Mouse (Mus musculus) heart, embryonic 16.5 days (tissue): ENCODE results near the gene Kmo. TPM values are rescaled to one million over a fixed set of nuclear protein-coding genes. Genes with fewer than 3 reads are reported as not detected.

Experiments used
- ATAC-seq: fragments of 200-750 bp; cut with Nextera tagmentation; replicated peaks from 2 replicates; pipeline ENCODE4 v1.8.0; 2017; ENCODE audit warnings: moderate number of reproducible peaks; ENCODE audit not compliant: insufficient read depth, low FRiP score; ENCODE audit errors: extremely low read depth
- H3K27ac ChIP-seq: fragments of 300-500 bp; sonication (generic); 2 replicates; pipeline ENCODE4 v1.5.1; 2014; ENCODE audit warnings: mild to moderate bottlenecking, low read length, control low read depth, moderate library complexity
- H3K27me3 ChIP-seq: fragments of 300-500 bp; sonication (generic); 2 replicates; pipeline ENCODE4 v1.6.1; 2014; ENCODE audit warnings: low read length, mixed read lengths; ENCODE audit not compliant: control insufficient read depth, insufficient read depth
- H3K36me3 ChIP-seq: fragments of 300-500 bp; sonication (generic); 2 replicates; pipeline ENCODE4 v1.6.1; 2014; ENCODE audit not compliant: control insufficient read depth, insufficient read depth
- H3K4me1 ChIP-seq: fragments of 300-500 bp; sonication (generic); 2 replicates; pipeline ENCODE4 v1.6.1; 2014; ENCODE audit warnings: low read length, mixed read lengths; ENCODE audit not compliant: control insufficient read depth, insufficient read depth
- H3K4me2 ChIP-seq: fragments of 300-500 bp; sonication (generic); 2 replicates; pipeline ENCODE4 v1.6.1; 2014; ENCODE audit warnings: low read depth, mild to moderate bottlenecking, control low read depth, low read length
- H3K4me3 ChIP-seq: fragments of 300-500 bp; sonication (generic); 2 replicates; pipeline ENCODE4 v1.5.1; 2014; ENCODE audit warnings: mild to moderate bottlenecking, control low read depth, low read length
- H3K9ac ChIP-seq: fragments of 300-500 bp; sonication (generic); 2 replicates; pipeline ENCODE4 v1.6.1; 2014; ENCODE audit warnings: low read length, control low read depth
- H3K9me3 ChIP-seq: fragments of 300-500 bp; sonication (generic); replicated peaks from 2 replicates; pipeline ENCODE4 v1.6.1; 2016; ENCODE audit warnings: low read length; ENCODE audit not compliant: control insufficient read depth
- WGBS: fragments of 180-500 bp; shearing (Covaris S2); extraction: QIAGEN DNeasy Blood & Tissue Kit; methylation state at CpG from one replicate; pipeline ENCODE4 v1.1.7; 2014; 5-methylcytosine and 5-hydroxymethylcytosine counted together
- polyA plus RNA-seq: library from polyadenylated mRNA; unstranded; fragments of >200 nt; fragmentation: Nextera tagmentation; extraction: Ambion mirVana; gene quantifications from 2 replicates; pipeline ENCODE4 v1.2.1, GENCODE M21; 2015

Kmo gene
- polyA plus RNA-seq, 1 experiment from 2014 or later, result 0.38 TPM

DNA sequence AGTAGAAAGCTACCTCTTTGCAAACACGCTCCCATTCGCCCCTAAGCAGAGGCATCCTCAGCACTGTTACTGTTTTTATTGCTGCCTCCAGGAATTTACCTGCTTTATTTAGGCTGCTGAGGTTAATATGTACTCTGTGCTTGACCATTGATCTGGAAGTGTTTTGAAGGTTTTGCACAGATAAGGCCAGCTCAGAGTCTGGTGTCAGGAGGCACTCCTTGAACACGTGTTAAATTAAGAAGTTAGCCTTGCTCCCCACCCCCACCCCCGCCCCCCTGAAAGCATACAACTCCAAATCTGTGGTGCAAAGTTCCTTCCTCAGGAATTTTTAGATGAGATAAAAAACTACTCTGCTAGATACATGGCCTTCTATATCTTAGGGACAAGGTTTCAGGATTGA lies 81.0 kb downstream of the Kmo start:
- Histone ChIP-seq H3K27me3 (no peaks in the 10 kb centered on the region), H3K9me3 (no peaks in the 10 kb centered on the region), H3K27ac (no peak overlapping the region), H3K36me3 (no peaks in the 10 kb centered on the region), H3K4me2 (no peak overlapping the region), H3K9ac (no peak overlapping the region), H3K4me1 (0 out of 2 replicates have a peak, but pooled peaks cover 2% of the 10 kb centered on the region), H3K4me3 (no peak overlapping the region)
- WGBS, result 62% methylated on average over 4 of the region's 4 CpGs
- ATAC-seq, result no peak

DNA sequence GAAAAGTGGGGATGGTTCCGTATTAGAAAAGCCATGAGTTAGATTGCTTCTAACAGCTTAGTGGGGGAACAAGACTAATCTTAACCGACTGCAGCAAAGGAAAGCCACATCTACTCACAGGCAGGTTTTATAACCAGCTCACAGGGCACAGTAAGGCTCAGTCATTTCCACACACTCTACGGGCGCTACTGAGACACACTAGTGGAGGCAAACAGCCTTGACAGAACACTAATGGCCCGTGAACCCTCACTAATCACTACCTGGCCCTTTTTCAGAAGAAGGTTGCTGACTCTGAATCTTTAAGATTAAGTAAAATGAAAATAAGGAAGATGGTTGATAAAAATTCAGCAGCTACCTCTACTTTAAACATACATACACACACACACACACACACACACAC lies 87.4 kb downstream of the Kmo start:
- ATAC-seq, result no peak
- no peak overlapping the region for H3K9ac ChIP-seq
- WGBS, result 69% methylated on average over 5 of the region's 5 CpGs
- no peak overlapping the region for H3K4me3 ChIP-seq
- H3K36me3 ChIP-seq, result no peaks in the 10 kb centered on the region
- H3K27me3 ChIP-seq, result no peaks in the 10 kb centered on the region
- no peak overlapping the region for H3K27ac ChIP-seq
- no peaks in the 10 kb centered on the region for H3K9me3 ChIP-seq
- H3K4me1 ChIP-seq, result no peaks in the 10 kb centered on the region
- no peak overlapping the region for H3K4me2 ChIP-seq

DNA sequence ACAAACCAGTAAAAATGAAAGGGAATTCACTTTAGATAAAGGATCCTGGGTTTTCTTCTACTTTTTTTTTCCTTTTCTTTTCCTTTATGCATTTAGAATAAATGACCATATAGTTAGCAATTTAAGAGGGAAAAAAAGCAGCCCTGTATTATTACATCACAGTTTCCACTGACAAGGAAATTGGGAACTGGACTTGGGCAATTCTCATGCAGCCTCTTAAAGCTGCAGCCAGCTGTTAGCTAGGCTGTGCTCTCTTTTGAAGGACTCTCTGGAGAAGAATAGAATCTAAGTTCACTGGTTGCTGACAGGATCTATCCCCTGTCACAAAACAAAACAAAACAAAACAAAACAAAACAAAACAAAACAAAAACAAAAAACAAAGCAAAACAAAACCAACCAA lies 87.8 kb downstream of the Kmo start:
- ATAC-seq, result no peak

More for the DNA sequence above, 87.8 kb downstream of the Kmo start:
- no peak overlapping the region for H3K9ac ChIP-seq
- no peaks in the 10 kb centered on the region for H3K36me3 ChIP-seq
- H3K4me2 ChIP-seq, result no peak overlapping the region
- H3K27ac ChIP-seq, result no peak overlapping the region
- H3K4me1 ChIP-seq, result no peaks in the 10 kb centered on the region
- no peak overlapping the region for H3K4me3 ChIP-seq
- H3K9me3 ChIP-seq, result no peaks in the 10 kb centered on the region
- no peaks in the 10 kb centered on the region for H3K27me3 ChIP-seq

Other genes starting within 250 kb of the Kmo start
- 0.40 and 0.41 TPM in 2 replicates for gene Rgs7, start 127.9 kb upstream of the Kmo start, polyA plus RNA-seq
- 301 and 326 TPM in 2 replicates for gene Fh1, start 5.3 kb downstream of the Kmo start, polyA plus RNA-seq
- gene Opn3, start 72.4 kb downstream of the Kmo start, polyA plus RNA-seq, result 12.2 and 13.7 TPM in 2 replicates
- gene Chml, start 72.5 kb downstream of the Kmo start, polyA plus RNA-seq, result 3.0 and 3.8 TPM in 2 replicates
- not detected in 2 replicates for gene Wdr64, start 78.2 kb downstream of the Kmo start, polyA plus RNA-seq